Mouse (Mus musculus) embryonic facial prominence, embryonic 10.5 days (tissue): ENCODE measurements around the gene Pycard. TPM values are rescaled to one million over a fixed set of nuclear protein-coding genes. Genes with fewer than 3 reads are reported as not detected.
"Not testable (repeated sequence)": the region's sequence is repeated elsewhere in the genome, so short reads cannot be mapped to it uniquely, and the experiment has no call there.

Source experiments
- DNase-seq: peaks from one replicate; pipeline ENCODE4 v3.0.0-alpha.2; 2017; ENCODE audit warnings: low spot score
- H3K27ac ChIP-seq: fragments of 300-500 bp; sonication (generic); replicated peaks from 2 replicates; pipeline ENCODE4 v1.5.1; 2016; ENCODE audit warnings: mild to moderate bottlenecking
- H3K27me3 ChIP-seq: fragments of 300-500 bp; sonication (generic); replicated peaks from 2 replicates; pipeline ENCODE4 v1.6.1; 2016; ENCODE audit warnings: low read depth, mild to moderate bottlenecking; ENCODE audit not compliant: poor library complexity, severe bottlenecking
- H3K36me3 ChIP-seq: fragments of 300-500 bp; sonication (generic); replicated peaks from 2 replicates; pipeline ENCODE4 v1.6.1; 2016; ENCODE audit warnings: mild to moderate bottlenecking, moderate library complexity
- H3K4me1 ChIP-seq: fragments of 300-500 bp; sonication (generic); 2 replicates; pipeline ENCODE4 v1.6.1; 2016
- H3K4me3 ChIP-seq: fragments of 300-500 bp; sonication (generic); 2 replicates; pipeline ENCODE4 v1.5.1; 2016; ENCODE audit warnings: mild to moderate bottlenecking, moderate library complexity
- H3K9me3 ChIP-seq: fragments of 300-500 bp; sonication (generic); 2 replicates; pipeline ENCODE4 v1.6.1; 2016; ENCODE audit warnings: mild to moderate bottlenecking
- WGBS: fragments of 180-500 bp; shearing (Covaris S2); methylation state at CpG from one replicate; pipeline ENCODE4 v1.1.7; 2016; 5-methylcytosine and 5-hydroxymethylcytosine counted together
- polyA plus RNA-seq: library from polyadenylated mRNA; unstranded; fragments of >200 nt; fragmentation: Nextera tagmentation; extraction: Ambion mirVana; gene quantifications from 2 replicates; pipeline ENCODE4 v1.2.1, GENCODE M21; 2016

The Pycard gene
- polyA plus RNA-seq, 1 experiment from 2014 or later = 6.2 TPM

DNA sequence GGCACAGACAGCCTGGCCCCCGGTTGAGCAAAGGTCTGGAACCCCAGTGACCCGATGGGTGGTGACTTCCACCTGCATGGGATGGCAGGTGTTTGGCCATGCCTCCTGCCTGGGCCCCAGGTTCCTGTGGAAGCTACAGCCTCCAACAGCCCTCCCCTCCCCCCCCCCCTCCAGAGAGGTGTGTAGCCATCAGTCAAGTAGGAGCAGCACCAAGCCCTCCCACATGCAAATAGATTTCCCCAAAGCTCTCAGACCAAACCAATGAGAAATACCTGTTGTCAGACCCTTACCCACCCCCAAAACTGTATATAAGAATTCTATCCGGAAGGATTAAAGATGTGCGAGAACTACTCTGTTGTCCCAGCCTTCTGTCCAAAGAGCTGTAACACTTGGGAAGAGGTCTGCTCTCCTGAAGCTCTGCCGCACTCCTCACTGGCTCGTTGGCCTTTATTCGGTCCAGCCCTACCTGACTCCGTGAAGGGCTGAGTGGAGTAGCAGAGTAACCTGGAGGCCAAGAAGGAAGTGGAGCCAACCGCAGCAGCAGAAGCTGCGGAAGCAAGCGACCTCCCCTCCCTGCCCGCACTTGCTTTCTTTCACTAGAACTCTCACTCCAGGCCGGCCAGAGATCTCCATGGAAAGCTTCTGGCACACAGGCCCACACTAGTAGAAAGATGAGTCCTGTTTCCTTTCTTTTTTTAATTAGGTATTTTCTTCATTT lies 40.6 kb downstream of the Pycard start:
- Histone ChIP-seq H3K4me1 (no peaks in the 10 kb centered on the region), H3K4me3 (no peak overlapping the region), H3K9me3 (no peaks in the 10 kb centered on the region), H3K27ac (no peak overlapping the region), H3K27me3 (no peaks in the 10 kb centered on the region; the same call in 1 of the 2 replicates), H3K36me3 (no peaks in the 10 kb centered on the region)
- 41% methylated on average over 13 of the region's 13 CpGs for whole genome bisulfite sequencing
- DNase-seq = no peak

DNA sequence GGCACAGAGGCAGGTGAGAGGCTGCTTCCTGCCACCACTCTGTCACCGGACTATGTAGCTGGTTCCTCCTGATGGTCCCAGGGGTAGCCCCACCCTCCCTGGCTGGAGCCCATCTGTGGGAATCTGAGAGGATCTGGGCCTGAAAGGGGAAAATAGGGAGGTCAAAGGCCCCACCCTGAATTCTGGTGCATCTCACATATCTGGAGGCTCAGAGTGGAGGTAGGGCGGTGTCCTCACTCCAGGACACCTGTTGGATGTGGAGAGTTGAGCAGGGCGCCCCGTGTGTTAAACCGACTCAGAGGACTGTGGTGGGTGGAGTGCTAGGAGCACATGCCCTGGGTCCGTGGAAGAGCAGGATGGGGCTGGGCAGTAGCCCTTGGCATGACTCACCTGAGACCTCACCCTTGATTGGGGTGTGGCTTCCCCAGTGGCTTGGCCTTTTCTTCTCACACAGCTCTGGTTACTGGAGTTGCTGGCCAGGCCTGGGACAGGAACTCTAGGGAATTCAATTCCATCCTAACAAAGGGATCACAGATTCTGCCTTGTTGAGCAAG lies 47.1 kb downstream of the Pycard start, which contains the start of gene Prss36:
Gene Prss36 (minus strand): TSS at position 256 of the 554 bp plus-strand sequence.
- Histone ChIP-seq H3K4me3 (no peak within 1 kb of the TSS), H3K27me3 (peaks cover 40% of the 10 kb centered on the region), H3K36me3 (no peaks in the 10 kb centered on the region), H3K4me1 (peaks cover 8% of the 10 kb centered on the region; the same call in 1 of the 2 replicates), H3K27ac (no peak within 1 kb of the TSS), H3K9me3 (no peaks in the 10 kb centered on the region)
- DNase-seq = no peak
- WGBS = 80% methylated on average over 6 of the region's 6 CpGs

DNA sequence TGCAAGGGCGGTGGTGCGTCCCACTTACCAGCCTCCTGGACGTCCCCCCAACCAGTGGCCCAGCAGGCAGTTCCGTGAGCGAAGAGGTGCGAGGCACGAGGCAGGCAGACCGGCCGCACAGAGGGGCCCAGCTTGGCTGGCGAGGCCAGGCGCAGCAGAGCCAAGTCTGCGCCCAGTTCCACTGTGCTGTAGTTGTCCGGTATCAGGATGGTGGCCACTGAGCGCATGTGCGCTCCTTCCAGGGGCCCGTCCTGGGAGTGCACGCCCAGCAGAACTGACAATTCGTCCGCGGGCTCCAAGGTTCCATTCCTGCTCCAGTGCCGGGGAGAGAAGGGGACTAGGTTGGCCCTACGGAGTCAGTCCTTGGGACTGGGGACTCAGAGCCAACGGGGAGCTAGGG lies 49.1 kb downstream of the Pycard start:
- Histone ChIP-seq H3K4me3 (peak overlapping the region; percentile 26; the same call in 1 of the 2 replicates), H3K36me3 (no peaks in the 10 kb centered on the region), H3K27me3 (peaks cover 40% of the 10 kb centered on the region), H3K27ac (no peak overlapping the region), H3K4me1 (peaks cover 8% of the 10 kb centered on the region; the same call in 1 of the 2 replicates), H3K9me3 (no peaks in the 10 kb centered on the region)
- peak; percentile 49 for DNase-seq
- WGBS = 11% methylated on average over 23 of the region's 23 CpGs

DNA sequence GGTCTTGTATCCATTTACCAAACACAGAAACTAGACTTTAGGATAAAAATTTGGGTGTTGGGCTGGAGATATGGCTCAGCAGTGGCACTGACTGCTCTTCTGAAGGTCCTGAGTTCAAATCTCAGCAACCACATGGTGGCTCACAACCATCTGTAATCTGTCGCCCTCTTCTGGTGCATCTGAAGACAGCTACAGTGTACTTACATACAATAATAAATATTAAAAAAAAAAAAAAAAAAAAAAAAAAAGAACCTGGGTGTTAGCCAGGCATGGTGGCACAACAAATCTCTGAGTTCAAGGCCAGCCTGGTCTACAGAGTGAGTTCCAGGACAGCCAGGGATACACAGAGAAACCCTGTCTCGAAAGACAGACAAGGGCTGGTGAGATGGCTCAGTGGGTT lies 51.6 kb downstream of the Pycard start:
- peaks cover 40% of the 10 kb centered on the region for H3K27me3 ChIP-seq
- DNase-seq, H3K36me3 ChIP-seq, H3K9me3 ChIP-seq, H3K4me1 ChIP-seq, H3K4me3 ChIP-seq, H3K27ac ChIP-seq: not testable (repeated sequence)
- 51% methylated on average over 2 of the region's 2 CpGs for WGBS

Other genes with a start within 250 kb of the Pycard start
- gene Fbxl19, start 249.3 kb downstream of the Pycard start, polyA plus RNA-seq = 8.9 and 9.0 TPM in 2 replicates
- 12.9 and 13.6 TPM in 2 replicates for gene Orai3, start 224.1 kb downstream of the Pycard start, polyA plus RNA-seq
- 14.7 and 15.2 TPM in 2 replicates for gene Setd1a, start 217.2 kb downstream of the Pycard start, polyA plus RNA-seq
- gene Gm49388, start 208.3 kb downstream of the Pycard start, polyA plus RNA-seq = not detected in 2 replicates
- gene Hsd3b7, start 193.3 kb downstream of the Pycard start, polyA plus RNA-seq = 6.8 and 8.0 TPM in 2 replicates
- 22.5 and 29.3 TPM in 2 replicates for gene Stx4a, start 169.6 kb downstream of the Pycard start, polyA plus RNA-seq
- gene Stx1b, start 169.3 kb downstream of the Pycard start, polyA plus RNA-seq = 4.7 and 6.5 TPM in 2 replicates
- 19.9 and 21.8 TPM in 2 replicates for gene Zfp646, start 117.6 kb downstream of the Pycard start, polyA plus RNA-seq
- gene Zfp668, start 117.0 kb downstream of the Pycard start, polyA plus RNA-seq = 42.5 and 49.1 TPM in 2 replicates
- gene Prss53, start 102.9 kb downstream of the Pycard start, polyA plus RNA-seq = 0.64 and 0.79 TPM in 2 replicates
- gene Gm21974, start 98.4 kb downstream of the Pycard start, polyA plus RNA-seq = not detected in 2 replicates
- 47.6 and 59.1 TPM in 2 replicates for gene Vkorc1, start 98.2 kb downstream of the Pycard start, polyA plus RNA-seq
- gene Bckdk, start 89.8 kb downstream of the Pycard start, polyA plus RNA-seq = 111 and 119 TPM in 2 replicates
- gene Kat8, start 81.4 kb downstream of the Pycard start, polyA plus RNA-seq = 48.7 and 49.6 TPM in 2 replicates
- gene Prss8, start 63.8 kb downstream of the Pycard start, polyA plus RNA-seq = 14.8 and 15.8 TPM in 2 replicates
- gene Prss36, start 47.1 kb downstream of the Pycard start, polyA plus RNA-seq = 10.7 and 12.9 TPM in 2 replicates
- 349 and 372 TPM in 2 replicates for gene Fus, start 26.4 kb downstream of the Pycard start, polyA plus RNA-seq
- gene Trim72, start 10.1 kb upstream of the Pycard start, polyA plus RNA-seq = not detected in 2 replicates
- 0.50 and 0.52 TPM in 2 replicates for gene Itgam, start 68.8 kb upstream of the Pycard start, polyA plus RNA-seq
- gene Gm49368, start 68.8 kb upstream of the Pycard start, polyA plus RNA-seq = not detected in 2 replicates
- gene Itgax, start 135.7 kb upstream of the Pycard start, polyA plus RNA-seq = not detected in 2 replicates
- not detected in 2 replicates for gene Itgad, start 160.5 kb upstream of the Pycard start, polyA plus RNA-seq
- gene Cox6a2, start 212.5 kb upstream of the Pycard start, polyA plus RNA-seq = 0.39 TPM in 1 of 2 replicates, not detected in the other
- gene Armc5, start 243.5 kb upstream of the Pycard start, polyA plus RNA-seq = 17.5 and 19.1 TPM in 2 replicates
- 9.2 and 10.4 TPM in 2 replicates for gene 9130023H24Rik, start 244.2 kb upstream of the Pycard start, polyA plus RNA-seq